Mouse (Mus musculus) macrophage (primary cell): Measurements from ENCODE around the gene Enpep. TPM values are rescaled to one million over a fixed set of nuclear protein-coding genes. Genes with fewer than 3 reads are reported as not detected.

Source experiments
- H3K27ac ChIP-seq: fragments of 350-480 bp; formaldehyde crosslinking; 2 replicates; pipeline ENCODE4 v1.9.0; 2021
- H3K36me3 ChIP-seq: fragments of 350-480 bp; formaldehyde crosslinking; 2 replicates; pipeline ENCODE4 v1.9.0; 2021; ENCODE audit errors: inconsistent target
- H3K4me3 ChIP-seq: fragments of 350-480 bp; formaldehyde crosslinking; 2 replicates; pipeline ENCODE4 v1.9.0; 2021; ENCODE audit errors: inconsistent target
- H3K79me2 ChIP-seq: fragments of 350-480 bp; formaldehyde crosslinking; 2 replicates; pipeline ENCODE4 v1.9.0; 2021; ENCODE audit errors: inconsistent target
- WGBS: methylation state at CpG from one replicate; pipeline ENCODE4 v1.1.7; 2026; ENCODE audit warnings: inconsistent platforms; ENCODE audit not compliant: missing documents; 5-methylcytosine and 5-hydroxymethylcytosine counted together
- polyA plus RNA-seq: library from polyadenylated mRNA; stranded (reverse); fragments of 250-400 nt; gene quantifications from 3 replicates; pipeline ENCODE4 v1.2.4, GENCODE M21; 2018; ENCODE audit warnings: inconsistent platforms

Enpep gene
- polyA plus RNA-seq, 1 experiment from 2014 or later = not detected

DNA sequence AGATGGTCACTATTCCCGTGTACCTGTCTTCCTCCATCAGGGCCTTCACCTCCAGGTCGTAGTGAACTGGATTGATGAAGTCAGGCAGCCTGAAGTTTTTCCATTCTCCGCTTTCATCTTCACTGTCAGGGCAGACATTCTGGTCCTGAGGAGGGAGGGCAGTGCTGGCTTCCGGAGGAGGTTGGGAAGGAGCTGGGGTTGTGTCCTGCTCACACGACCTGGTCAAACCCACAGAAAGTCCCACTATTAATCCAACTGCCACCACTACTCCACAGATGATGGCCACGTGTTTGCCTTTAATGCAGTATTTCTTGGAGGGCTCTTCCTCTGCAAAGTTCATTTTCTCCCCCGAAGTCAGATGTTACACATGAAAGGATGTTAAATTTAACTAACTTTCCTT is 378 bp downstream of the Enpep start:
- 71% methylated on average over 7 of the region's 7 CpGs for WGBS
- H3K79me2 ChIP-seq = no peaks in the 10 kb centered on the region
- H3K36me3 ChIP-seq = no peaks in the 10 kb centered on the region
- no peak overlapping the region for H3K4me3 ChIP-seq
- no peak overlapping the region for H3K27ac ChIP-seq

DNA sequence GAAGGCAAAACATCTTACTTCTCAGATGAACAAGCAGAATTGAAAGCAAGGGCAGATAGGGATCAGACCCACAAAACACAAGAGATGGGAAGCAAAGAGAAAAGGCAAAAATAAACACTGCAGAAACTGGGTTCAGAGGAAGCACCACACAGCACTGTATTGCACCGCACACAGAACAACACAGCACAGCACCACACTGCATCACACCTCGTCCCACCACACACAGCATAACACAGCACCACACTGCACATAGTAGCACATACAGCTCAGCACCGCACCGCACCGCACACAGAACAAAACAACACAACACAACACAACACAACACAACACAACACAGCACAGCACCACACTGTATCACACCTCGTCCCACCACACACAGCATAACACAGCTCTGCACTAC is 1.1 kb downstream of the Enpep start:
- WGBS = 90% methylated on average over 6 of the region's 6 CpGs
- Histone ChIP-seq H3K4me3 (no peak overlapping the region), H3K27ac (no peak overlapping the region), H3K79me2 (no peaks in the 10 kb centered on the region), H3K36me3 (no peaks in the 10 kb centered on the region)

DNA sequence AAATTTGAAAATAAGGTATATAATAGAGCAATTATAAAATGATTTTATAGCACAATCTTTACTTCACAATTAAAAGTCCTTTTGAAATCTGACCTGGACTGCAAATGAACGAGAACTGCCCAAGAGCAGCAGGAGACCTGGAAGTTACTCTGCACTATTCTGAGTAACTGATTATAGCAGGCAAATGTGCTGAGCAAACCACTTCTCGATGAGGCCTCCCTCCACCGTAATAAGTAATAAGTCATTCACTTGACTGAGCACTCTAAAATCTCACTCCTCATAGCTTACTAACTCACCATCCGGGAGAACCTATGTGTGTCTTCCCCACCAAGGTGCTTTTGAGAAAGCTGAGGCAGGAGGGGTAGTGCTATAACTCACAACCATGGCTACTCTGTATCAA is 4.5 kb downstream of the Enpep start:
- no peaks in the 10 kb centered on the region for H3K79me2 ChIP-seq
- 95% methylated on average over 4 of the region's 4 CpGs for WGBS

DNA sequence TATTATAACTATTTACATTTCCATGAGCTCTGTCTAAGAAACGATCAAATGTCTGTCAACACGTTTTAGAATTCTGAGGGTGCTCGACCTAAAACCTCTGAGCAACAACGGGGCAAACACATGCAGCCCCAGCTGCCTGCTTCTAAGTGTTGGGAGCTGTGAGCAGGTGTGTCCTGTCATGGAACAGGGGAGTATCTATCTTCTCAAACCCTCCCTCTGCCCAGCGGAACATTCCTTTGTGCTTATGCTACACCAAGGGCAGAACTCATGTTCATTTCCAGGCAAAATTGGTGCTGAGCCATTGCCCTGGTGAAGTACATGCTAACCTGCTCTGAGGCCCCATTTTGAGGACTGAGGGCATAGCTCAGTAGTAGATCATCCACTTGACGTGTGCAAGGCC is 10.9 kb downstream of the Enpep start:
- Histone ChIP-seq H3K27ac (no peak overlapping the region), H3K4me3 (no peak overlapping the region), H3K79me2 (no peaks in the 10 kb centered on the region), H3K36me3 (no peaks in the 10 kb centered on the region)
- 94% methylated on average over 6 of the region's 6 CpGs for WGBS

More for the DNA sequence above, 4.5 kb downstream of the Enpep start:
- Histone ChIP-seq H3K27ac (no peak overlapping the region), H3K4me3 (no peak overlapping the region), H3K36me3 (no peaks in the 10 kb centered on the region)

DNA sequence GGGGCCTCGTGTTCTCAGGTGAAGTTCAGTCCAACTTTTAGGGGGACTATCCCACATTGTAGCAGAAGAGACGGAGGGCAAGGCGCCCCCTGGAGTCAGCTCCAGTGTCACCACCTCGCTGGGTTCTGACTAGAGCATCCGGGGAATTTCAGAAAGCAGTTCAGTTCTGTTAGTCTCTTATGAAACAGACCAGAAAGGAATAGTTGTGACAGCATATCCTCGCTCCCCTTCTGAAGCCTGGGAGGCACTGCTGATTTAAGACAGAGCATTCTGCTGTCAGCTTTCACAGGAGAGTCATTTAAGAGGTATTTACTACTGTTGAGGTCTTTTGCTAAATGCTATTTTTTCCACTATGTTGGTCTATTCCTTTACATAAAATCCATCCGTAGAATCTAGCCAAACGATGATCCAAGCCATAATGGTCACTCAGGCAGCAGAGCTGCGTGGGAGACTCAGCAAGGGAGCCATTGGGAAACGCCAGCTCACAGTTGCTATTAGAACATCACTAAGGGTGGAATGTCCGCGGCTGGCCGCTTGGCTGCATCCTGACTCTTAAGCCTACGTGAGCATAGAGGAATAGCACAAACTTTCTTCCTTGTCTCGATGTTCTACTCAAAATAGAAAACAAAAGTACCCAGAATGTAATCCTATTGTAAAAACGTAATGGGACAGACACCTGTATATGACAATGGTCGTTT is 15.3 kb downstream of the Enpep start:
- Histone ChIP-seq H3K27ac (no peak overlapping the region), H3K4me3 (no peak overlapping the region), H3K79me2 (no peaks in the 10 kb centered on the region), H3K36me3 (no peaks in the 10 kb centered on the region)
- WGBS = 80% methylated on average over 17 of the region's 17 CpGs

DNA sequence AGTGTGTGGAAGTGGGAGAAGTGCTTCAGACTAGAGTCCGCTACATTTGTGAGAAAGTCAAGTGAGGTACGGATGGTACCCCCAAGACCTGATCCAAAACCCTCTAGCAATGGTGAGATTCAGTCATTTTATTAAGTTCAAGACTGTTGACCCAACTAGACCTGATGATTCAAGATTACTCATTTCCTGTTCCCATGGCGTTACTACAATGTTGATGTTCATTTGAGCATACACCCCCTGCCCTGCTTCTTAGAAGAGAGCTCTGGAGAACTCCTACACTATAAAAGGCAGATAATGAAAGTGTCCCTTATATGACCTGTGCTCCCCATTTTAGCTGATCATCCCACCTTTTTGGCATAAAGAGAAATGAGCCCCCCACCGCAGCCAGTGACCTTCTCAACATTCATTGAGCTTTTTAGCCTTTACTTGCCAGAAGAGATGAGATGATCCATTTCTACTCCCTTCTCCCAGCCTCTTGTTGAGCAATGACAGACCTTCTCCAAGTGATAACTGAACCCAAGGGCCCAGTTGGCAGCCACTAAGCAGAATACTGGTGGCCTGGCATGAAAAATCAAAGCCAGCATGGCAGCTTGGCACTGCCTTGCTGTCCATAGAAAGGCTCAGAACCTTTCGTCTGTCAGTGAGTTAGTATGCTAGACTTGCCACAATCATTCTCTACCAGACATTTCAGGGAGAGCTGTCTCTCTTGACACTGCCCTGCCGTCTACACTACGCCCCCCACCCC is 18.7 kb downstream of the Enpep start:
- WGBS = 86% methylated on average over 7 of the region's 7 CpGs
- no peaks in the 10 kb centered on the region for H3K79me2 ChIP-seq
- no peak overlapping the region for H3K4me3 ChIP-seq
- no peaks in the 10 kb centered on the region for H3K36me3 ChIP-seq
- H3K27ac ChIP-seq = no peak overlapping the region

DNA sequence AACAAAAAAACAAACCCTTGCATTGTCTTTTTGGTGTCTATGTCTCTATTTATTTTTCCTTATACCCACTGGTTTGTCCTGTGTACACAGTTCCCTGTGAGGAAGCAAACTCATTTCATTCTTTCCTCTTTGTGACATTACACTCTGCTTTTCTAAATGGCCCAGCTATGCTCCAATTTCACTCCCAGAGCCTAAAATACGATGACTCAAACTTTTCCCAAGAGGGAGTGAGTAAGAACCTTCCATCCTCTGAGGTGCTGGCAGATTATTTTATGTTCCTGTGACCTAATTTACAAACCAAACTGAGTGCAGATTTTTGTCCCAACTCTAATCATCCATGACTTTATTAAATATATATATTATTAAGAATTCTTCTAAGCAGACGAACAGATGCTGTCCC is 19.3 kb downstream of the Enpep start:
- WGBS = 80% methylated on average over 2 of the region's 2 CpGs
- Histone ChIP-seq H3K36me3 (no peaks in the 10 kb centered on the region), H3K27ac (no peak overlapping the region), H3K4me3 (no peak overlapping the region), H3K79me2 (no peaks in the 10 kb centered on the region)

DNA sequence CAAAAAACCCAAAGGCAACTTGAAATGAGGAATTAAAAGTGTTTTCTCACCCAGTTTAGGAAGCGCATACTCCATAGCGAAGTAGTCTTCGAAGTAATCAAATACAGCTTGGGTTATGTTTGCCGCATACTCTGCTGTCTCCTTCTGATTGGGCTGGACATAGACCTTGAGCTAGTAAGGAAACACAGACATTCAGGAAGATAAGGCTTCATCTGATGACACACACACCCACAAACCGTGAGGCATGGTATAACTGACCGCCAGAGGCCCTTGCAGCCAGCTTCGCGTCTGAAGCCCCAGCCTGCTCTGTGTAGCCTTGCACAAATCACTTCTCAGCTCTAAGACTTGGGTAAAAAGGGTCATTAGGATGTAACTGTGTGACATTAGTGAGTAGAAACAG is 20.0 kb downstream of the Enpep start:
- H3K4me3 ChIP-seq = no peak overlapping the region
- no peak overlapping the region for H3K27ac ChIP-seq
- WGBS = 92% methylated on average over 8 of the region's 8 CpGs
- no peaks in the 10 kb centered on the region for H3K79me2 ChIP-seq
- H3K36me3 ChIP-seq = no peaks in the 10 kb centered on the region

DNA sequence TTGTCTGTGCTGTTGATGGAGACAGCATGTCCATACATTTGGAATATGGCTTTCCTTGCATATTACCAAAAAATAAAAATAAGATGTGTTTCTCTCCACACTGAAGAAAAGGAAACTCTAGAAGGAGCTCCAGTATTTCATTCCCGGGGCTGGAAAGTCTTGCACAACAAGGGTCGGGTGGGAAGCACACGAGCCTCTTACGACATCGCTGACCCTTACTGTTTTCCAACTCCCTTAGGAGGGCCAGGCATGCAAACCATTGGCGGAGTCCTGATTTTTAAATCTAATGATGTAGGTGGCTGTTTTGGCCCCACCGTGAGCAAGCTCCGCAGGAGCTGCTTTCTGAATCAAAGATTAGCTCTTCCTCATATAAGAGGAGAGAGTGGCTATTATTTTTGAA is 20.6 kb downstream of the Enpep start:
- 56% methylated on average over 8 of the region's 8 CpGs for WGBS

DNA sequence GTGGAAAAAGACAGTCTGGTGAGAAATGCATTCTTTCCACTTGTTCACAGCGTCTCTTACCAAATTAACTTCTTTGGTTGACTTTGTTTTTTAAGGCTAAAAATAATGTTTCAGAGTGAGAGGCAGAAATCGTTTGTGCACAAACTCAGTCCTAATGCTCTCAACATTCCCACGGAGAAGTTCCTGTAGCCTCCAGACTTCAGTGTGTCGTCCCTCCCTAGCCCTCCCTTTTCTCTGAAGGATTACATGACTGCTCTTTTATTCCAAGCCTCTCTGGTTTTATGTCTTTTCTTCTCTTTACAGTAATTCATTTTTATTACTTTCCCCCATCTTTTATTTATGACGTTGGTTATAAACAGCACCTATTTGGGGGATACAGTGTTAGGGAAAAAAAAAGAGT is 22.6 kb downstream of the Enpep start:
- WGBS = 78% methylated on average over 5 of the region's 5 CpGs
- no peak overlapping the region for H3K27ac ChIP-seq
- H3K36me3 ChIP-seq = no peaks in the 10 kb centered on the region
- H3K79me2 ChIP-seq = no peaks in the 10 kb centered on the region
- H3K4me3 ChIP-seq = no peak overlapping the region

More for the DNA sequence above, 20.6 kb downstream of the Enpep start:
- H3K27ac ChIP-seq = no peak overlapping the region
- H3K79me2 ChIP-seq = no peaks in the 10 kb centered on the region
- no peaks in the 10 kb centered on the region for H3K36me3 ChIP-seq
- no peak overlapping the region for H3K4me3 ChIP-seq

DNA sequence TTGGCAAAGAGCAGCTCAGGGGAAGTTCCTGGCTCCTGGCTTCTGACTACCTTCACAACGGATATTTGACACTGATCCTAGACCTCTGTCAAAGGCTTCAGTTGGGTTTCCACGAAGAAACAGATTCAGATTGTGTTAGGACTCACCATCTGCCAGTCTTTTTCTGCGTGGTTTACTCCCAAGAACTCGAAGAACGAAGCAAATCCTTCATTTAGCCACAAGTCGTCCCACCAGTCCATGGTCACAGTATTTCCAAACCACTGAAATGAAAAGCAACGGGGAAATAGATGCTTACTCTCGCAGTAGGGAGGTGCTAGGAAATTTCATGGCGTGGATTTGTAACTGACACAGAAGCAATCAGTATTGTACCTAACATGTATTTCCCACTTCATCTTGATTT is 23.6 kb downstream of the Enpep start:
- Histone ChIP-seq H3K79me2 (no peaks in the 10 kb centered on the region), H3K4me3 (no peak overlapping the region), H3K27ac (no peak overlapping the region), H3K36me3 (no peaks in the 10 kb centered on the region)
- 52% methylated on average over 9 of the region's 9 CpGs for WGBS

DNA sequence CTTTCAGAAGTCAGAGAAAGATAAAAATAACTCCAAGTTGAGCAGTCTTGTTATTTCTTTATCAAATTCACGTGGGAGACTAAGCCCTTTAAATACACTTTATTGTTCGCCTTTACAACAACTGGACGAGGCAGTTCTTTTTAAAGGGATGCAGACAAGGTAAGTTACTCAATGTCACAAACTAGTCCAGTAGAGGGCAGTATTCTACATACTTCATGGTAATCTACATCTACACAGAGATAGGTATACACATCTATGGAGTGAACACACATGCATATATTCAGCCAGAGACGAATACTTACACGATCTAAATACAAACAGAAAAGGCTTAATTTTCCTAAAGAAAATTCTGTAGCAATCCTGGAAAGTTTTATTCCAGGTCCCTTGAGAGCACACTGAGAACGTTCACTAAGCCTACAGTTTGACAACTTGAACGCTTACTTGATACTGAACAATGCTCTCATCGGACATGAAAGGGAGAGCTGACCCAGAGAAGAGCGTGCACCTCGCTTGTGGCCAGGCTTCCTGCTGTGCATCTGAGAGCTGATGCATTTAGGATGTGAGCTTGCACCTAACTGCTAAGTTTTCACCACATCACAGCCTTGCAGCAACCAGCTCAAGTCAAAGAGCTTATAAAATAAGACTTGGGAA is 24.3 kb downstream of the Enpep start:
- no peaks in the 10 kb centered on the region for H3K36me3 ChIP-seq
- WGBS = 35% methylated on average over 10 of the region's 10 CpGs
- no peaks in the 10 kb centered on the region for H3K79me2 ChIP-seq
- no peak overlapping the region for H3K27ac ChIP-seq
- H3K4me3 ChIP-seq = no peak overlapping the region

DNA sequence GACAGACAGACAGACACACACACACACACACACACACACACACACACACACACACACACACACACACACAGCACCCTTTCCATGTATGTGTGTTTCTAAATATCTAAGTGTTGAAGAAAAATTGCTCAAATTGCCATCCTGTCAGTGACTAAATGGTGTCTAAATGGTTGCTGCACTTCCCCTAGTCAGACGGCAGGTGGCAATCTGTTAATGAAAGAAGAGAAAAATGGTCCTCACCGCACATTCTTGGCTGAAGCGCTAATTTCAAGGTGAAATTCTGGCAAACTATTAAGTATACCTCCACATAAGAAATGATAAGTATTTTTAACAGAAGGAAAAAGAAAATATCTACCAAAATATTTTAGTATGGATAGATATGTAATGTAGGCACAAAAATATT is 28.6 kb downstream of the Enpep start:
- H3K27ac ChIP-seq = no peak overlapping the region

DNA sequence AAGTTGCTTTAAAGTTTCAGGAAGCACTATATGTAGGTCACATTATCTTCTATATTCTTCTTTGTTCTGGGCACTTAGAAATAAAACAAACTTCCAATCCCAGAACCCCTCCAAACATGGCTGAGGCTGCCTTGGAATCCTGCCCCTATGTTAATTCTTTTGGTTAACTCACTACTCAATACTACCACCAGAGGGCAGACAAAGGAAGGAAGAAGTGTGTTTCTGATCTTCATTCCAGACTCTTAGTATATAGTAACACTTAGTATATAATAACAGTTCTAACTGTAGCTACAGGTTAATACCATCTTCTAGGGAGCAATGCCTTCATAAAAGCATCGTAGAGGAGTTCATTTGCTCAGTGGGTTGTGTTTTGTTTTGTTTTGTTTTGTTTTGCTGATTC is 32.6 kb downstream of the Enpep start:
- WGBS = 53% methylated on average over 1 of the region's 1 CpGs
- Histone ChIP-seq H3K27ac (no peak overlapping the region), H3K79me2 (no peaks in the 10 kb centered on the region), H3K4me3 (no peak overlapping the region), H3K36me3 (no peaks in the 10 kb centered on the region)

More for the DNA sequence above, 28.6 kb downstream of the Enpep start:
- Histone ChIP-seq H3K36me3 (no peaks in the 10 kb centered on the region), H3K4me3 (no peak overlapping the region), H3K79me2 (no peaks in the 10 kb centered on the region)
- 3% methylated on average over 3 of the region's 3 CpGs for WGBS

DNA sequence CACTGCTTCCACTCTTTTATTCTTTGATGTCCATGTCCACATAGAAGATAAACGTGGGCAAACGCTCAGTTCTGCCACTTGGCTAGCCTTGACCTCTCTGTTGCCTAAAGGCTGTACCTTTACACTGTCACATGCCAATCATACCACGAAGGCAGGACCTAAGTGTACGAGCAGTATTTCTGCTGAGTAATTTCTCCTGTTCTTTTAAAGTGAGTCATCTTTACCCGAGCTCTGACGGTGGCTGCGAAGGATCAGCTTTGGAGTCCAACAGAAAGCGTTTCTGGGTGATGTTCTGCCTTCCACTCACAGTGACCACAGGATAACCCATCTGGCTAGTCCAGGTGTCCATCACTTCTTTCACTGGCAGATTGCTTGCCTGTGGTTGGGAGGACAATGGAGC is 33.9 kb downstream of the Enpep start:
- no peak overlapping the region for H3K27ac ChIP-seq
- WGBS = 76% methylated on average over 8 of the region's 8 CpGs
- no peaks in the 10 kb centered on the region for H3K79me2 ChIP-seq
- H3K4me3 ChIP-seq = no peak overlapping the region
- no peaks in the 10 kb centered on the region for H3K36me3 ChIP-seq
